ENCODE assay signal across 30 mouse cellular contexts in genomic region chr6:48991991-48992390, GRCm38 (mm10). TPM values are rescaled to one million over a fixed set of nuclear protein-coding genes. Genes with fewer than 3 reads are reported as not detected.
DNase-seq lines count a peak whose midpoint lies in the region; TF ChIP-seq lines count a peak whose summit lies in the region.
"Had no signal": no experiment of that assay in that cellular context is flagged by ENCODE, and none has a peak within 500 bp of the region (broad histone marks: within the 10 kb centered on the region; RNA-seq: fewer than 3 reads in every experiment).

No protein-coding gene starts in this region.

- no peak for TF ChIP-seq POLR2A in heart, adult 2 months (IDR thresholded peaks at IDR 0.05; ENCODE audit: insufficient read depth, low read depth, low read length)

- no peak for TF ChIP-seq EP300 in heart, adult 2 months (IDR thresholded peaks at IDR 0.05; ENCODE audit: insufficient read depth, low read depth, low read length)

- no peak overlapping the region for H3K9ac ChIP-seq in heart, adult 2 months (ENCODE audit: low read depth, low read length)
- H3K9ac ChIP-seq: forebrain, embryonic 13.5 days; heart, embryonic 12.5 days; heart, embryonic 15.5 days; hindbrain, embryonic 13.5 days had no signal

- 72% methylated on average over 4 of the region's 4 CpGs for WGBS in heart, adult 2 months

- no peaks in the 10 kb centered on the region for H3K27me3 ChIP-seq in heart, adult 2 months (ENCODE audit: control insufficient read depth, insufficient read depth, low read length)
- H3K27me3 ChIP-seq: forebrain, embryonic 13.5 days; heart, embryonic 12.5 days; heart, embryonic 15.5 days; hindbrain, embryonic 13.5 days had no signal

- H3K4me3 ChIP-seq in heart, adult 2 months: no peak overlapping the region
- H3K4me3 ChIP-seq: forebrain, embryonic 10.5 days; forebrain, embryonic 13.5 days; heart, embryonic 12.5 days; heart, embryonic 15.5 days; hindbrain, embryonic 10.5 days; hindbrain, embryonic 13.5 days had no signal

- H3K27ac ChIP-seq in heart, adult 2 months: no peak overlapping the region
- H3K27ac ChIP-seq: forebrain, embryonic 10.5 days; forebrain, embryonic 13.5 days; heart, embryonic 15.5 days; hindbrain, embryonic 10.5 days; hindbrain, embryonic 13.5 days had no signal

- no peaks in the 10 kb centered on the region for H3K36me3 ChIP-seq in heart, adult 2 months (ENCODE audit: control insufficient read depth, insufficient read depth, low read length)
- H3K36me3 ChIP-seq: forebrain, embryonic 10.5 days; heart, embryonic 12.5 days; heart, embryonic 15.5 days; hindbrain, embryonic 10.5 days; hindbrain, embryonic 13.5 days had no signal

- no peaks in the 10 kb centered on the region for H3K79me2 ChIP-seq in heart, adult 2 months (replicated peaks; ENCODE audit: control insufficient read depth, insufficient read depth, low read length)

- intact Hi-C loops in heart, adult 2 months (cut with DNase I): no loop called here

- no peak for TF ChIP-seq CTCF in heart, adult 2 months (IDR thresholded peaks at IDR 0.05)

- no peaks in the 10 kb centered on the region for H3K4me1 ChIP-seq in heart, adult 2 months (ENCODE audit: control insufficient read depth, insufficient read depth, low read length)
- H3K4me1 ChIP-seq: forebrain, embryonic 10.5 days; forebrain, embryonic 13.5 days; heart, embryonic 12.5 days; heart, embryonic 15.5 days; hindbrain, embryonic 10.5 days; hindbrain, embryonic 13.5 days had no signal

- peak; percentile 70 for DNase-seq in heart, adult 11 months
- no peak for DNase-seq in heart, adult 2 months
- peak; percentile 32 to 47 for DNase-seq in kidney, adult 8-10 months
- no peak for DNase-seq in kidney, adult 18-20 months
- peak; percentile 54 for DNase-seq in kidney, postnatal 14 days
- DNase-seq in neural tube, embryonic 10.5 days (ENCODE audit: extremely low spot score, low spot score): no peak
- DNase-seq in ovary, postnatal 36 days (ENCODE audit: low spot score): no peak
- DNase-seq: adrenal gland, adult 8-10 months; adrenal gland, postnatal 25 days; cerebellum, adult 11-12 months; cerebellum, adult 8-10 months; cerebellum, postnatal 14 days; gastrocnemius, postnatal 10 days; gastrocnemius, postnatal 36 days; heart, postnatal 10 days; heart, postnatal 36 days had no signal

RNA-seq across cellular contexts. Expression of gene Svs1, which starts 5.3 kb away (rescaled TPM):
- not detected for total RNA-seq in heart, adult 2 months (2021)
- polyA plus RNA-seq in heart, adult 2 months (2012; rRNA removed): not detected in 2 replicates
- total RNA-seq: ES-E14; gastrocnemius, adult 18-20 months; gastrocnemius, postnatal 10 days; gastrocnemius, postnatal 36 days; granulocyte monocyte progenitor cell, adult 5-6 weeks; heart, postnatal 10 days; heart, postnatal 36 days had no signal
- polyA plus RNA-seq: activated CD4-positive, CD25-positive, alpha-beta regulatory T cell, adult 4 months; brain, embryonic 14.5 days; embryonic facial prominence, embryonic 11.5 days; embryonic facial prominence, embryonic 14.5 days; forebrain, embryonic 10.5 days; forebrain, embryonic 13.5 days; forebrain, embryonic 16.5 days; heart, embryonic 12.5 days; heart, embryonic 15.5 days; hindbrain, embryonic 10.5 days; hindbrain, embryonic 13.5 days had no signal

RNA-seq across cellular contexts. Expression of gene Doxl2, which starts 17.2 kb away (rescaled TPM):
- not detected for total RNA-seq in heart, adult 2 months (2021)
- not detected in 2 replicates for polyA plus RNA-seq in heart, adult 2 months (2012; rRNA removed)
- total RNA-seq: adrenal gland, postnatal 25 days; gastrocnemius, adult 18-20 months; gastrocnemius, postnatal 10 days; gastrocnemius, postnatal 36 days; granulocyte monocyte progenitor cell, adult 5-6 weeks; heart, postnatal 10 days; heart, postnatal 36 days had no signal
- polyA plus RNA-seq: brain, embryonic 14.5 days; embryonic facial prominence, embryonic 11.5 days; embryonic facial prominence, embryonic 14.5 days; forebrain, embryonic 10.5 days; forebrain, embryonic 13.5 days; forebrain, embryonic 16.5 days; heart, embryonic 12.5 days; heart, embryonic 15.5 days; hindbrain, embryonic 10.5 days; hindbrain, embryonic 13.5 days had no signal

RNA-seq across cellular contexts. Expression of gene Gpnmb, which starts 44.4 kb away (rescaled TPM):
- total RNA-seq in heart, adult 2 months (2021): 1 to 10 TPM in 1 of 2 experiments, under 1 TPM in 1; 0.84 to 1.3 TPM
- polyA plus RNA-seq in heart, adult 2 months (2012; rRNA removed): 2.4 and 4.9 TPM in 2 replicates

Comparison
In these comparisons a context has a peak if more than half of its experiments do, and no peak if none do; other contexts are left out.
1. DNase-seq: peak in heart, adult 11 months (single experiment), kidney, adult 8-10 months (2 of 2) and kidney, postnatal 14 days (single experiment); none in heart, adult 2 months (0 of 2), kidney, adult 18-20 months (single experiment), neural tube, embryonic 10.5 days (single experiment) and ovary, postnatal 36 days (single experiment).